15 mouse cellular contexts compared by ENCODE assay signal in the genomic region with DNA sequence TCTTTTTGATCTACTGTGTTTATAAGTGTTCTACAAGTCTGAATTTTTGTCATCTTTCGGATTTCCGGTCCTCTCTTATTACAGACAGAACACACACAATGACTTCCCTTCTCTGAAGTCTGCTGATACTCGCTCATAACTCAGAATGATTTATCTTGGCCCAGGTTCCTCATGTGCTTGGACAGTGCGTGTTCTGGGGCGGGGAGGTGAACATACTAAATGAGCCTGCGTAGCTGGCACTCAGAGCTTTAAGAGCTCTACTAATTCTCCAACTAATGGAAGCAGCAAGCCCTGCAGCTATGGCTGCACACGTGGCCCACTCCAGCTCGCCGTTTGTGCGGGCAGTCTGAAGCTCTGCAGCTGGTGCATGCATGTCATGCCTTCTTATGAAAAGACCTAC. TPM values are rescaled to one million over a fixed set of nuclear protein-coding genes. Genes with fewer than 3 reads are reported as not detected.
DNase-seq lines count a peak whose midpoint lies in the region; ATAC-seq and TF ChIP-seq lines count a peak whose summit lies in the region.
"Had no signal": no experiment of that assay in that cellular context is flagged by ENCODE, and none has a peak within 500 bp of the region (broad histone marks: within the 10 kb centered on the region; RNA-seq: fewer than 3 reads in every experiment).

No protein-coding gene starts in this region.

- no peak for ATAC-seq in kidney, embryonic 16.5 days (ENCODE audit: low FRiP score, low TSS enrichment)
- ATAC-seq in midbrain, embryonic 15.5 days (replicated peaks) = no peak
- no peak for ATAC-seq in forebrain, embryonic 14.5 days
- ATAC-seq: forebrain, embryonic 15.5 days had no signal

- no peak overlapping the region for H3K4me3 ChIP-seq in kidney, adult 2 months (ENCODE audit: insufficient read depth, low read depth, low read length)
- no peak overlapping the region for H3K4me3 ChIP-seq in kidney, embryonic 16.5 days (ENCODE audit: low read length)
- H3K4me3 ChIP-seq in E14TG2a.4 (replicated peaks; ENCODE audit: low read length) = peak overlapping the region; percentile 39
- no peak overlapping the region for H3K4me3 ChIP-seq in midbrain, embryonic 15.5 days
- H3K4me3 ChIP-seq in forebrain, embryonic 14.5 days (ENCODE audit: low read depth, low read length) = no peak overlapping the region
- H3K4me3 ChIP-seq: embryonic facial prominence, embryonic 15.5 days; forebrain, embryonic 15.5 days; heart, adult 2 months; hindbrain, embryonic 13.5 days had no signal

- peak overlapping the region; percentile 16; the same call in 1 of the 2 replicates for H3K27ac ChIP-seq in kidney, adult 2 months (ENCODE audit: insufficient read depth, low read depth, low read length)
- no peak overlapping the region for H3K27ac ChIP-seq in kidney, embryonic 16.5 days (ENCODE audit: low read length)
- H3K27ac ChIP-seq in midbrain, embryonic 15.5 days = no peak overlapping the region
- no peak overlapping the region for H3K27ac ChIP-seq in forebrain, embryonic 14.5 days (ENCODE audit: low read depth, low read length)
- H3K27ac ChIP-seq: embryonic facial prominence, embryonic 15.5 days; forebrain, embryonic 15.5 days; heart, adult 2 months; hindbrain, embryonic 13.5 days had no signal

- 49% methylated on average over 10 of the region's 10 CpGs for WGBS in kidney, adult 2 months
- WGBS in kidney, embryonic 16.5 days = 65% methylated on average over 10 of the region's 10 CpGs
- 90% methylated on average over 10 of the region's 10 CpGs for WGBS in midbrain, embryonic 15.5 days
- WGBS in forebrain, embryonic 14.5 days = 96% methylated on average over 10 of the region's 10 CpGs

- H3K36me3 ChIP-seq in kidney, adult 2 months (ENCODE audit: control insufficient read depth, insufficient read depth, low read length) = no peaks in the 10 kb centered on the region
- no peaks in the 10 kb centered on the region for H3K36me3 ChIP-seq in kidney, embryonic 16.5 days (ENCODE audit: insufficient read depth, low read length)
- H3K36me3 ChIP-seq in E14TG2a.4 (ENCODE audit: insufficient read depth, low read length) = peaks cover 14% of the 10 kb centered on the region
- no peaks in the 10 kb centered on the region for H3K36me3 ChIP-seq in midbrain, embryonic 15.5 days (replicated peaks)
- H3K36me3 ChIP-seq in forebrain, embryonic 14.5 days (ENCODE audit: control insufficient read depth, insufficient read depth, low read length) = no peaks in the 10 kb centered on the region
- H3K36me3 ChIP-seq: forebrain, embryonic 15.5 days; hindbrain, embryonic 13.5 days had no signal

- peaks cover 12% of the 10 kb centered on the region; the same call in 1 of the 2 replicates for H3K4me1 ChIP-seq in kidney, adult 2 months (ENCODE audit: control insufficient read depth, insufficient read depth, low read length)
- H3K4me1 ChIP-seq in kidney, embryonic 16.5 days (ENCODE audit: insufficient read depth, low read length) = peaks cover 15% of the 10 kb centered on the region
- H3K4me1 ChIP-seq in E14TG2a.4 (replicated peaks; ENCODE audit: low read depth, low read length) = peaks cover 90% of the 10 kb centered on the region
- H3K4me1 ChIP-seq in midbrain, embryonic 15.5 days = peaks cover 22% of the 10 kb centered on the region
- H3K4me1 ChIP-seq in forebrain, embryonic 14.5 days (ENCODE audit: control insufficient read depth, insufficient read depth, low read length) = 0 out of 2 replicates have a peak, but pooled peaks cover 2% of the 10 kb centered on the region

- H3K4me2 ChIP-seq in kidney, embryonic 16.5 days (replicated peaks; ENCODE audit: low read depth, low read length) = no peak overlapping the region
- H3K4me2 ChIP-seq in midbrain, embryonic 15.5 days = no peak overlapping the region
- H3K4me2 ChIP-seq in forebrain, embryonic 14.5 days (ENCODE audit: low read length) = no peak overlapping the region
- H3K4me2 ChIP-seq: embryonic facial prominence, embryonic 15.5 days; forebrain, embryonic 15.5 days; hindbrain, embryonic 13.5 days had no signal

- H3K9me3 ChIP-seq in kidney, embryonic 16.5 days (ENCODE audit: low read length) = no peaks in the 10 kb centered on the region
- H3K9me3 ChIP-seq in E14TG2a.4 (ENCODE audit: low read length) = no peaks in the 10 kb centered on the region
- H3K9me3 ChIP-seq in midbrain, embryonic 15.5 days = no peaks in the 10 kb centered on the region
- no peaks in the 10 kb centered on the region for H3K9me3 ChIP-seq in forebrain, embryonic 14.5 days (replicated peaks; ENCODE audit: control insufficient read depth, low read length)
- H3K9me3 ChIP-seq: embryonic facial prominence, embryonic 15.5 days; forebrain, embryonic 15.5 days; hindbrain, embryonic 13.5 days had no signal

- TF ChIP-seq CTCF in kidney, adult 2 months (conservative IDR thresholded peaks at IDR 0.05; ENCODE audit: insufficient read depth, insufficient read length, low read depth, low read length) = no peak
- TF ChIP-seq CTCF in E14TG2a.4 (conservative IDR thresholded peaks at IDR 0.05; ENCODE audit: low read length) = no peak

- DNase-seq in kidney, adult 2 months = peak; percentile 43
- DNase-seq in B cell, adult 2 months = peak; percentile 25 to 26
- peak; percentile 24 to 25 for DNase-seq in kidney, postnatal 36 days
- no peak for DNase-seq in forebrain, embryonic 14.5 days (ENCODE audit: low spot score)
- no peak for DNase-seq in layer of hippocampus, adult 8-10 months (ENCODE audit: low spot score in 2 of 2)
- DNase-seq: adrenal gland, postnatal 14 days; heart, adult 2 months; liver; spleen, adult 18-20 months had no signal

- no peak overlapping the region for H3K9ac ChIP-seq in kidney, embryonic 16.5 days (replicated peaks; ENCODE audit: low read length)
- H3K9ac ChIP-seq in midbrain, embryonic 15.5 days = no peak overlapping the region
- H3K9ac ChIP-seq in forebrain, embryonic 14.5 days (ENCODE audit: low read length) = no peak overlapping the region
- H3K9ac ChIP-seq: embryonic facial prominence, embryonic 15.5 days; forebrain, embryonic 15.5 days; hindbrain, embryonic 13.5 days had no signal

- no peaks in the 10 kb centered on the region for H3K27me3 ChIP-seq in kidney, adult 2 months (replicated peaks; ENCODE audit: control insufficient read depth, insufficient read depth, low read length)
- no peaks in the 10 kb centered on the region for H3K27me3 ChIP-seq in kidney, embryonic 16.5 days (ENCODE audit: insufficient read depth, low read length)
- no peaks in the 10 kb centered on the region for H3K27me3 ChIP-seq in E14TG2a.4 (ENCODE audit: insufficient read depth, low read length)
- no peaks in the 10 kb centered on the region for H3K27me3 ChIP-seq in midbrain, embryonic 15.5 days (replicated peaks)
- H3K27me3 ChIP-seq in forebrain, embryonic 14.5 days (replicated peaks; ENCODE audit: control insufficient read depth, insufficient read depth, low read length) = no peaks in the 10 kb centered on the region
- H3K27me3 ChIP-seq: embryonic facial prominence, embryonic 15.5 days; forebrain, embryonic 15.5 days; hindbrain, embryonic 13.5 days had no signal

- TF ChIP-seq POLR2A in kidney, adult 2 months (IDR thresholded peaks at IDR 0.05; ENCODE audit: low read depth, low read length) = no peak

RNA-seq across cellular contexts. Expression of a gene that starts 11.6 kb away (rescaled TPM):
- polyA plus RNA-seq in kidney, adult 2 months (2012; rRNA removed) = 19.8 and 22.2 TPM in 2 replicates
- 54.8 and 61.2 TPM in 2 replicates for polyA plus RNA-seq in kidney, embryonic 16.5 days (2015; fragmentation: Nextera tagmentation; extraction: Ambion mirVana)
- 48.7 and 49.3 TPM in 2 replicates for polyA plus RNA-seq in midbrain, embryonic 15.5 days (2015; fragmentation: Nextera tagmentation; extraction: Ambion mirVana)
- polyA plus RNA-seq in forebrain, embryonic 14.5 days (2014; fragmentation: Nextera tagmentation; extraction: Ambion mirVana) = 55.6 and 58.1 TPM in 2 replicates
- 10 to 100 TPM; 26.3 to 31.6 (median 29.0) TPM for total RNA-seq in layer of hippocampus, adult 8-10 months (2022)

RNA-seq across cellular contexts. Expression of a gene that starts 16.0 kb away (rescaled TPM):
- 29.9 and 35.5 TPM in 2 replicates for polyA plus RNA-seq in kidney, adult 2 months (2012; rRNA removed)
- polyA plus RNA-seq in kidney, embryonic 16.5 days (2015; fragmentation: Nextera tagmentation; extraction: Ambion mirVana) = 39.2 TPM in 2 replicates
- polyA plus RNA-seq in midbrain, embryonic 15.5 days (2015; fragmentation: Nextera tagmentation; extraction: Ambion mirVana) = 37.7 and 38.5 TPM in 2 replicates
- 30.6 and 34.7 TPM in 2 replicates for polyA plus RNA-seq in forebrain, embryonic 14.5 days (2014; fragmentation: Nextera tagmentation; extraction: Ambion mirVana)
- total RNA-seq in layer of hippocampus, adult 8-10 months (2022) = 10 to 100 TPM; 44.5 to 65.8 (median 54.9) TPM

Comparison
In these comparisons a context has a peak if more than half of its experiments do, and no peak if none do; other contexts are left out.
1. DNase-seq: peak in kidney, adult 2 months (single experiment), B cell, adult 2 months (2 of 2) and kidney, postnatal 36 days (2 of 2); none in forebrain, embryonic 14.5 days (single experiment) and layer of hippocampus, adult 8-10 months (0 of 2).